Mouse (Mus musculus) ES-E14 (cell line): ENCODE measurements around the gene Kidins220.

Source experiments
- CHD2 ChIP-seq: IDR thresholded peaks from 2 replicates; pipeline ENCODE4 v1.6.1; 2014; ENCODE audit warnings: mild to moderate bottlenecking, low read depth, low read length, inconsistent platforms
- HCFC1 ChIP-seq: IDR thresholded peaks from 2 replicates; pipeline ENCODE4 v1.6.1; 2012; ENCODE audit warnings: low read length, inconsistent platforms, borderline replicate concordance; ENCODE audit not compliant: insufficient read depth
- MAFK ChIP-seq: IDR thresholded peaks from 2 replicates; pipeline ENCODE4 v1.6.1; 2014; ENCODE audit warnings: mild to moderate bottlenecking, low read depth, low read length, inconsistent platforms; ENCODE audit not compliant: insufficient read depth
- ZC3H11A ChIP-seq: IDR thresholded peaks from 2 replicates; pipeline ENCODE4 v1.6.1; 2012; ENCODE audit warnings: low read depth, mild to moderate bottlenecking, inconsistent platforms, low read length, borderline replicate concordance
- ZNF384 ChIP-seq: IDR thresholded peaks from 2 replicates; pipeline ENCODE4 v1.6.1; 2012; ENCODE audit warnings: low read depth, low read length, inconsistent platforms

DNA sequence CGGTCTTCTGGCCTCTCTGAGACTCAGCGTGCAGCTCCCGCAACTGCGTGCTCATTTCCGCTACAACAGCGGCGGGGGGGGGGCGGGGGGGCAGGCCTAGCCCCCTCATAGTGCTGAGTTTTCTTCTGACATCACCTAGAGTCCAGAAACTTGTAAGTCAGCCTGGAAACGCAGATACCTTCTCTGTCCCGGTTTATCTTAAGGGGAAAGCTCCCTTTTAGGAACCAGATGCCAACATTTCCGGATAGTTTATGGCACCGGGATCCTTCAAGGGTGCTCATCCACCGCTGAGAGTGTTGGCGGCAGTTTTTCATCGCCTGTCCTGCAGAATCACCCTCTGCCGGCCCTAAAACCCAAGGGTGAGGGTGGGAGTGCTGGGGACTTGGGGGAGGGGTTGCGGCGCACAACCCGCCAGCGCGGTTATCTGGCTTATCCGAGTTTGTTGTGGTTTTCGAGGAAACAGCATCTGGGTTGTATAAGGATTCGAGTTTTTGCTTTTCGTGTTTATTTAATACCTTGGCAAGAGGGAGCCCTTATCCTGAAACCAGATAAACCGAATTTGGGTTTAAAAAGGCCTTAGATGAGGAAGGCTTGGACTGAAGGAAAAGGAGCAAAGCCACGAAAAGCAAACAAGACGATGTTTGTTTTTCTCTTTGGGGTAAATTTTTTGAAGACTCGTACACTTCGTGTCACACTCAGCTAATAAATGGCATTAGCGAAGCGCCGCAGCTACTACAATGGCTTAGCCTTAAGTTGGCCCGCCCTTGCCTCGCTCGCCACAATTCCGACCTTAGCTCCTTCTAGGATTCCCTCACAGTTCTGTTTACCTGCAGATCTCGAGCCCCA lies 125.1 kb downstream of the Kidins220 start:
- TF ChIP-seq ZNF384 (no peak), CHD2 (no peak), HCFC1 (no peak), ZC3H11A (no peak), MAFK (no peak)
